Mouse (Mus musculus) testis, adult 2 months (tissue): ENCODE measurements at regions not wholly inside any gene's neighbourhood (a gene's known extent, or its start where the extent isn't known, plus 50 kb on each side); places are given as distances from the start of the nearest gene placed in this dataset.

Source experiments
- CTCF ChIP-seq: fragments of 200-500 bp; IDR thresholded peaks from 2 replicates; pipeline ENCODE4 v1.5.1; 2012; ENCODE audit warnings: low read depth, mild to moderate bottlenecking, inconsistent platforms, low read length, moderate library complexity; ENCODE audit not compliant: control insufficient read depth, insufficient read depth, insufficient replicate concordance
- POLR2A ChIP-seq: fragments of 200-500 bp; IDR thresholded peaks from 2 replicates; pipeline ENCODE4 v1.6.1; 2012; ENCODE audit warnings: low read depth, mild to moderate bottlenecking, inconsistent platforms, low read length, moderate library complexity; ENCODE audit not compliant: control insufficient read depth

DNA sequence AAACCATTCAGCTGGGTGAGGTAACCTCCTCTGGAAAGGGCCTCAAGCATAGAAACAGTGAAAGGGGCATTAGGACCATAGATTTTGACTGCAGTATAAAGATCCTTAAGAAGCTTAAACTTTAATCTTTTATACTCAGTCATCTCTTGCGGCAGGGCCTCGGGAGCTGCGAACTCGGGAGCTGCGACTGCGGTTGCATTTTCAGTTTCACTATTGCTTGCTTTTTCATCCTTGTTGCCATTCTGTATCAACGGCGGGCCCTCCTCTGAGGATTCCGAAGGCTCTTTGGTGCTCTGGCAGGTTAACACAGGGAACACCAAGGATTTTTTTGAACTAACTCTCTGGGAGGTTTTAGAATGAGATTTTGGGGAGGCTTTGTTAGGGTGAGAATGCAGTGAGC is 333.9 kb downstream of the Impad1 start:
- TF ChIP-seq CTCF: no peak
- TF ChIP-seq POLR2A: no peak
